Mouse (Mus musculus): Measurements from ENCODE around the gene Anpep.
"Not testable (repeated sequence)": the region's sequence is repeated elsewhere in the genome, so short reads cannot be mapped to it uniquely, and the experiment has no call there.

Gene Anpep

GRCm38 (mm10) chr7:79808561-79808960 is 52.3 kb downstream of the Anpep start:
- H3K36me3 ChIP-seq (ENCODE audit: control insufficient read depth, insufficient read depth, low read length, poor library complexity, severe bottlenecking): no peaks in the 10 kb centered on the region
- no peaks in the 10 kb centered on the region for H3K27me3 ChIP-seq (ENCODE audit: control insufficient read depth, insufficient read depth, low read length, poor library complexity, severe bottlenecking)
- no peak for DNase-seq (ENCODE audit: low read depth, low spot score)

GRCm38 (mm10) chr7:79803887-79804286 is 57.0 kb downstream of the Anpep start:
- Histone ChIP-seq H3K27me3 (ENCODE audit: control insufficient read depth, insufficient read depth, low read length, poor library complexity, severe bottlenecking) (no peaks in the 10 kb centered on the region), H3K36me3 (ENCODE audit: control insufficient read depth, insufficient read depth, low read length, poor library complexity, severe bottlenecking) (no peaks in the 10 kb centered on the region)
- no peak for DNase-seq (ENCODE audit: low read depth, low spot score)

- H3K36me3 ChIP-seq (ENCODE audit: control insufficient read depth, insufficient read depth, low read length, poor library complexity, severe bottlenecking): no peaks in the 10 kb centered on the region
- H3K27me3 ChIP-seq (ENCODE audit: control insufficient read depth, insufficient read depth, low read length, poor library complexity, severe bottlenecking): no peaks in the 10 kb centered on the region
- DNase-seq (ENCODE audit: low read depth, low spot score): no peak
Measured at GRCm38 (mm10) chr7:79802037-79802436, 58.8 kb downstream of the Anpep start.

- H3K27me3 ChIP-seq (ENCODE audit: control insufficient read depth, insufficient read depth, low read length, poor library complexity, severe bottlenecking): no peaks in the 10 kb centered on the region
- no peaks in the 10 kb centered on the region for H3K36me3 ChIP-seq (ENCODE audit: control insufficient read depth, insufficient read depth, low read length, poor library complexity, severe bottlenecking)
- DNase-seq (ENCODE audit: low read depth, low spot score): no peak
Measured at GRCm38 (mm10) chr7:79801391-79801790, 59.5 kb downstream of the Anpep start.

- DNase-seq (ENCODE audit: low read depth, low spot score): no peak
- Histone ChIP-seq H3K27me3 (ENCODE audit: control insufficient read depth, insufficient read depth, low read length, poor library complexity, severe bottlenecking) (no peaks in the 10 kb centered on the region), H3K36me3 (ENCODE audit: control insufficient read depth, insufficient read depth, low read length, poor library complexity, severe bottlenecking) (no peaks in the 10 kb centered on the region)
Measured at GRCm38 (mm10) chr7:79800336-79800735, 60.5 kb downstream of the Anpep start.

- no peak for DNase-seq (ENCODE audit: low read depth, low spot score)
- H3K27me3 ChIP-seq (ENCODE audit: control insufficient read depth, insufficient read depth, low read length, poor library complexity, severe bottlenecking): no peaks in the 10 kb centered on the region
- no peaks in the 10 kb centered on the region for H3K36me3 ChIP-seq (ENCODE audit: control insufficient read depth, insufficient read depth, low read length, poor library complexity, severe bottlenecking)
Measured at GRCm38 (mm10) chr7:79799506-79799905, 61.4 kb downstream of the Anpep start.

GRCm38 (mm10) chr7:79799048-79799447 is 61.8 kb downstream of the Anpep start:
- peak; percentile 68 for DNase-seq (ENCODE audit: low read depth, low spot score)
- H3K27me3 ChIP-seq (ENCODE audit: control insufficient read depth, insufficient read depth, low read length, poor library complexity, severe bottlenecking): no peaks in the 10 kb centered on the region
- no peaks in the 10 kb centered on the region for H3K36me3 ChIP-seq (ENCODE audit: control insufficient read depth, insufficient read depth, low read length, poor library complexity, severe bottlenecking)

GRCm38 (mm10) chr7:79798606-79799005 is 62.3 kb downstream of the Anpep start:
- Histone ChIP-seq H3K36me3 (ENCODE audit: control insufficient read depth, insufficient read depth, low read length, poor library complexity, severe bottlenecking) (no peaks in the 10 kb centered on the region), H3K27me3 (ENCODE audit: control insufficient read depth, insufficient read depth, low read length, poor library complexity, severe bottlenecking) (no peaks in the 10 kb centered on the region)
- no peak for DNase-seq (ENCODE audit: low read depth, low spot score)

GRCm38 (mm10) chr7:79793688-79794087 is 67.2 kb downstream of the Anpep start, which contains the start of gene Mesp1:
Gene Mesp1 (minus strand): TSS chr7:79793788.
- no peak for DNase-seq (ENCODE audit: low read depth, low spot score)
- no peaks in the 10 kb centered on the region for H3K27me3 ChIP-seq (ENCODE audit: control insufficient read depth, insufficient read depth, low read length, poor library complexity, severe bottlenecking)
- H3K36me3 ChIP-seq (ENCODE audit: control insufficient read depth, insufficient read depth, low read length, poor library complexity, severe bottlenecking): no peaks in the 10 kb centered on the region

- peak; percentile 16 for DNase-seq (ENCODE audit: low read depth, low spot score)
- Histone ChIP-seq H3K36me3 (ENCODE audit: control insufficient read depth, insufficient read depth, low read length, poor library complexity, severe bottlenecking) (no peaks in the 10 kb centered on the region), H3K27me3 (ENCODE audit: control insufficient read depth, insufficient read depth, low read length, poor library complexity, severe bottlenecking) (no peaks in the 10 kb centered on the region)
Measured at GRCm38 (mm10) chr7:79792635-79793421, 68.0 kb downstream of the Anpep start.

GRCm38 (mm10) chr7:79789812-79790211 is 71.0 kb downstream of the Anpep start:
- H3K27me3 ChIP-seq (ENCODE audit: control insufficient read depth, insufficient read depth, low read length, poor library complexity, severe bottlenecking); DNase-seq (ENCODE audit: low read depth, low spot score): not testable (repeated sequence)

GRCm38 (mm10) chr7:79786295-79786694 is 74.6 kb downstream of the Anpep start:
- Histone ChIP-seq H3K27me3 (ENCODE audit: control insufficient read depth, insufficient read depth, low read length, poor library complexity, severe bottlenecking) (no peaks in the 10 kb centered on the region), H3K36me3 (ENCODE audit: control insufficient read depth, insufficient read depth, low read length, poor library complexity, severe bottlenecking) (no peaks in the 10 kb centered on the region)
- peak; percentile 67 for DNase-seq (ENCODE audit: low read depth, low spot score)

More at GRCm38 (mm10) chr7:79789812-79790211, 71.0 kb downstream of the Anpep start:
- not testable (repeated sequence) for H3K36me3 ChIP-seq (ENCODE audit: control insufficient read depth, insufficient read depth, low read length, poor library complexity, severe bottlenecking)

- no peaks in the 10 kb centered on the region; the same call in 1 of the 2 replicates for H3K27me3 ChIP-seq (ENCODE audit: control insufficient read depth, insufficient read depth, low read length, poor library complexity, severe bottlenecking)
- DNase-seq (ENCODE audit: low read depth, low spot score): no peak
Measured at GRCm38 (mm10) chr7:79782516-79782855, 78.4 kb downstream of the Anpep start.

GRCm38 (mm10) chr7:79781826-79782515 is 78.9 kb downstream of the Anpep start:
- H3K36me3 ChIP-seq (ENCODE audit: control insufficient read depth, insufficient read depth, low read length, poor library complexity, severe bottlenecking): no peaks in the 10 kb centered on the region
- H3K27me3 ChIP-seq (ENCODE audit: control insufficient read depth, insufficient read depth, low read length, poor library complexity, severe bottlenecking): no peaks in the 10 kb centered on the region; the same call in 1 of the 2 replicates
- DNase-seq (ENCODE audit: low read depth, low spot score): no peak

More at GRCm38 (mm10) chr7:79782516-79782855, 78.4 kb downstream of the Anpep start:
- H3K36me3 ChIP-seq (ENCODE audit: control insufficient read depth, insufficient read depth, low read length, poor library complexity, severe bottlenecking): no peaks in the 10 kb centered on the region

Measured in splenic B cell, adult 2 months (primary cell).